Mouse (Mus musculus) megakaryocyte, embryonic 14.5 days (primary cell): ENCODE results near the gene Ldb2.

Source experiments
- FLI1 ChIP-seq: IDR thresholded peaks from 2 replicates; pipeline ENCODE4 v1.6.1; 2012; ENCODE audit warnings: low read length, inconsistent platforms, mixed read lengths
- GATA1 ChIP-seq: IDR thresholded peaks from 3 replicates; pipeline ENCODE4 v1.6.1; 2012; ENCODE audit warnings: mixed read lengths, low read length, inconsistent platforms, borderline replicate concordance

GRCm38 (mm10) chr5:44764911-44765310, 34.6 kb downstream of the Ldb2 start:
- TF ChIP-seq GATA1: no peak
- no peak for TF ChIP-seq FLI1
